Mouse (Mus musculus): ENCODE results near the gene Triobp. TPM values are rescaled to one million over a fixed set of nuclear protein-coding genes. Genes with fewer than 3 reads are reported as not detected.
A peak's percentile ranks its signal among the peaks of the same experiment; 100 is the strongest.

Triobp gene
- total RNA-seq, 1 experiment, result 30.6 TPM

DNA sequence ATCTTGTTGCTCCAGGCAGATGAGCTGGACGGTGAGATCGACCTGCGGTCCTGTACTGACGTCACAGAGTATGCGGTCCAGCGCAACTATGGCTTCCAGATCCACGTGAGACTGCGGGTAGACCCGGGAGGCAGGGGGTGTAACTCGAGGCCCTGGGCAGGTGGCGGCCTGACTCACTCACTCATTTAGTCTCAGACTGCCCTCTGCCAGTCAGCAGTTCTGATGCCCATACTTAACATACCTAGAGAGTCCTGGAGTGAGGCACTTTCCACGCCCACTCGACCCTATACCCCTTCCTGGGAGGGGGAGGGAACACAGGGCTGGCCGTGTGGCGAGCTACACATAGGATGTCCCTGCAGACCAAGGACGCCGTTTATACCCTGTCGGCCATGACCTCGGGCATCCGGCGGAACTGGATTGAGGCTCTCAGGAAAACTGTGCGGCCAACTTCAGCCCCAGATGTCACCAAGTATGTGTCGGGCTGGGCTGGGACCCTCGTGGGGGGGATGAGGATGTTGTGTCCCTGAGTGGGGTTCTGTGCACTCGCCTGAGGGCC lies 43.5 kb downstream of the Triobp start:
- no peak overlapping the region for H3K9ac ChIP-seq (ENCODE audit: insufficient read depth, low read depth, low read length, poor library complexity, severe bottlenecking)
- TF ChIP-seq HCFC1 (IDR thresholded peaks at IDR 0.05; ENCODE audit: borderline replicate concordance, insufficient read depth, low read length), result no peak
- no peak for TF ChIP-seq ZC3H11A (IDR thresholded peaks at IDR 0.05; ENCODE audit: borderline replicate concordance, low read depth, low read length)
- TF ChIP-seq MAFK (IDR thresholded peaks at IDR 0.05; ENCODE audit: insufficient read depth, low read depth, low read length), result no peak
- no peak for TF ChIP-seq CHD2 (IDR thresholded peaks at IDR 0.05; ENCODE audit: low read depth, low read length)
- no peak for TF ChIP-seq ZNF384 (IDR thresholded peaks at IDR 0.05; ENCODE audit: low read depth, low read length)
- no peak overlapping the region for H3K4me3 ChIP-seq (ENCODE audit: insufficient read depth in 1 of 2, low read depth in 1 of 2, low read length in 2 of 2, poor library complexity in 1 of 2, severe bottlenecking in 1 of 2)
- H3K9me3 ChIP-seq (ENCODE audit: control insufficient read depth, insufficient read depth, low read depth, low read length), result no peaks in the 10 kb centered on the region
- no peak overlapping the region for H3K27ac ChIP-seq (ENCODE audit: insufficient read depth, low read depth, low read length, poor library complexity, severe bottlenecking)
- peaks cover 0 to 4% of the 10 kb centered on the region in 2 experiments; a peak in 1 of 4 replicates for H3K4me1 ChIP-seq (ENCODE audit: control insufficient read depth in 2 of 2, insufficient read depth in 2 of 2, low read length in 2 of 2, poor library complexity in 1 of 2)
- no peak for DNase-seq (ENCODE audit: low read depth, low spot score)
- in situ Hi-C loops (cut with MboI; ENCODE audit: low sequenced_read_pairs in 2 of 2, unreplicated experiment in 2 of 2), result no loop called here
- peaks cover 21% of the 10 kb centered on the region for H3K36me3 ChIP-seq (ENCODE audit: control insufficient read depth, insufficient read depth, low read length, poor library complexity, severe bottlenecking)

DNA sequence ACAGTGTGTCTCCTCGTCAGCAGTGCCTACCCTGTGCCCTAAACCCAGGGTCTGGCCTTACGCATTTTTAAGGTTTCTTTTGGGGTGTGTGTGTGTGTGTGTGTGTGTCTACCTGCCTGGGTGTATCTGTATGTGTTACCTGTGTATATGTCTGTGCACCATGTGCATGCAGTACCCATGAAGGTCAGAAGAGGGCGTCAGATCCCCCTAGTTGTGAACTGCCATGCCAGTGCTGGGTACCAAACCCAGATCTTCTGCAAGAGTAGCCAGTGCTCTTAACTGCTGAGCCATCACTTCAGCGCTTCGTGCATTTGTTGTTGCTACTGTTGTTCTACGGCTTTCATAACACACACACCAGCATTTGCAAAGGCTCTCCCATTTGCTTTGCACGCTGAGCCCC lies 44.7 kb downstream of the Triobp start:
- Histone ChIP-seq H3K4me3 (ENCODE audit: insufficient read depth in 1 of 2, low read depth in 1 of 2, low read length in 2 of 2, poor library complexity in 1 of 2, severe bottlenecking in 1 of 2) (no peak overlapping the region), H3K36me3 (ENCODE audit: control insufficient read depth, insufficient read depth, low read length, poor library complexity, severe bottlenecking) (peaks cover 21% of the 10 kb centered on the region), H3K4me1 (ENCODE audit: control insufficient read depth in 2 of 2, insufficient read depth in 2 of 2, low read length in 2 of 2, poor library complexity in 1 of 2) (peaks cover 0 to 2% of the 10 kb centered on the region in 2 experiments; a peak in 1 of 4 replicates), H3K9me3 (ENCODE audit: control insufficient read depth, insufficient read depth, low read depth, low read length) (no peaks in the 10 kb centered on the region), H3K27ac (ENCODE audit: insufficient read depth, low read depth, low read length, poor library complexity, severe bottlenecking) (no peak overlapping the region), H3K9ac (ENCODE audit: insufficient read depth, low read depth, low read length, poor library complexity, severe bottlenecking) (no peak overlapping the region)
- DNase-seq (ENCODE audit: low read depth, low spot score), result no peak
- in situ Hi-C loops (cut with MboI; ENCODE audit: low sequenced_read_pairs in 2 of 2, unreplicated experiment in 2 of 2), result no loop called here
- no peak for TF ChIP-seq ZC3H11A (IDR thresholded peaks at IDR 0.05; ENCODE audit: borderline replicate concordance, low read depth, low read length)
- TF ChIP-seq ZNF384 (IDR thresholded peaks at IDR 0.05; ENCODE audit: low read depth, low read length), result no peak
- no peak for TF ChIP-seq HCFC1 (IDR thresholded peaks at IDR 0.05; ENCODE audit: borderline replicate concordance, insufficient read depth, low read length)
- TF ChIP-seq MAFK (IDR thresholded peaks at IDR 0.05; ENCODE audit: insufficient read depth, low read depth, low read length), result no peak
- TF ChIP-seq CHD2 (IDR thresholded peaks at IDR 0.05; ENCODE audit: low read depth, low read length), result no peak

- no peak for DNase-seq (ENCODE audit: low read depth, low spot score)
- Histone ChIP-seq H3K9ac (ENCODE audit: insufficient read depth, low read depth, low read length, poor library complexity, severe bottlenecking) (no peak overlapping the region), H3K36me3 (ENCODE audit: control insufficient read depth, insufficient read depth, low read length, poor library complexity, severe bottlenecking) (peaks cover 21% of the 10 kb centered on the region), H3K27ac (ENCODE audit: insufficient read depth, low read depth, low read length, poor library complexity, severe bottlenecking) (no peak overlapping the region), H3K4me1 (ENCODE audit: control insufficient read depth in 2 of 2, insufficient read depth in 2 of 2, low read length in 2 of 2, poor library complexity in 1 of 2) (peaks cover 0 to 3% of the 10 kb centered on the region in 2 experiments; a peak in 1 of 4 replicates), H3K4me3 (ENCODE audit: insufficient read depth in 1 of 2, low read depth in 1 of 2, low read length in 2 of 2, poor library complexity in 1 of 2, severe bottlenecking in 1 of 2) (peak overlapping the region; percentile 11 to 50), H3K9me3 (ENCODE audit: control insufficient read depth, insufficient read depth, low read depth, low read length) (no peaks in the 10 kb centered on the region)
- TF ChIP-seq MAFK (IDR thresholded peaks at IDR 0.05; ENCODE audit: insufficient read depth, low read depth, low read length) (no peak), ZNF384 (IDR thresholded peaks at IDR 0.05; ENCODE audit: low read depth, low read length) (no peak), ZC3H11A (IDR thresholded peaks at IDR 0.05; ENCODE audit: borderline replicate concordance, low read depth, low read length) (no peak), HCFC1 (IDR thresholded peaks at IDR 0.05; ENCODE audit: borderline replicate concordance, insufficient read depth, low read length) (no peak), CHD2 (IDR thresholded peaks at IDR 0.05; ENCODE audit: low read depth, low read length) (no peak)
- in situ Hi-C loops (cut with MboI; ENCODE audit: low sequenced_read_pairs in 2 of 2, unreplicated experiment in 2 of 2), result no loop called here
These were observed 45.4 kb downstream of the Triobp start for GRCm38 (mm10) chr15:78992925-78993324.

DNA sequence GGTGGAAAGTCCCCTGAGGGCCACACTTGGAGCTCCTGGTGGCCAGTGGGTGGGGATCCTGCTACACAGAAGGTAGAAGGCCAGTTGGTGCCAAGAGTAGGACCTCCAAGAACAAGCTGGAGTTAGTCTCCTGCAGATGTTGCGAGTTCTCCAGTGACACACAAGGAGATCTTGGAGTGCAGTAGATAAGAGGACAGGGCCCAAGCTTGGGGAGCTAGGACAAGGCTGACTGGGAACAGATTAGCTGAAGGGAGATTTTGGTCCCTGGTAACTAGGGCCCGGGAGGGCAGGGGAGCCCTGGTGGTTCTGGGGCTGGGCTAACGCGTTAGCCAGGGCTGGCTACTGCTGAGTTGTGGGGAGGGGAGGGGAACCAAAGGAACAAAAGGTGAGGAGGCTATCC lies 48.4 kb downstream of the Triobp start:
- H3K4me1 ChIP-seq (ENCODE audit: control insufficient read depth in 2 of 2, insufficient read depth in 2 of 2, low read length in 2 of 2, poor library complexity in 1 of 2), result peaks cover 0 to 5% of the 10 kb centered on the region in 2 experiments; a peak in 1 of 4 replicates
- no peaks in the 10 kb centered on the region for H3K9me3 ChIP-seq (ENCODE audit: control insufficient read depth, insufficient read depth, low read depth, low read length)
- DNase-seq (ENCODE audit: low read depth, low spot score), result no peak
- H3K4me3 ChIP-seq (ENCODE audit: insufficient read depth in 1 of 2, low read depth in 1 of 2, low read length in 2 of 2, poor library complexity in 1 of 2, severe bottlenecking in 1 of 2), result no peak overlapping the region
- H3K36me3 ChIP-seq (ENCODE audit: control insufficient read depth, insufficient read depth, low read length, poor library complexity, severe bottlenecking), result peaks cover 25% of the 10 kb centered on the region
- no peak overlapping the region for H3K27ac ChIP-seq (ENCODE audit: insufficient read depth, low read depth, low read length, poor library complexity, severe bottlenecking)
- TF ChIP-seq CHD2 (IDR thresholded peaks at IDR 0.05; ENCODE audit: low read depth, low read length), result no peak
- TF ChIP-seq HCFC1 (IDR thresholded peaks at IDR 0.05; ENCODE audit: borderline replicate concordance, insufficient read depth, low read length), result no peak
- no peak for TF ChIP-seq ZNF384 (IDR thresholded peaks at IDR 0.05; ENCODE audit: low read depth, low read length)
- no peak for TF ChIP-seq MAFK (IDR thresholded peaks at IDR 0.05; ENCODE audit: insufficient read depth, low read depth, low read length)
- TF ChIP-seq ZC3H11A (IDR thresholded peaks at IDR 0.05; ENCODE audit: borderline replicate concordance, low read depth, low read length), result no peak
- in situ Hi-C loops (cut with MboI; ENCODE audit: low sequenced_read_pairs in 2 of 2, unreplicated experiment in 2 of 2), result no loop called here
- H3K9ac ChIP-seq (ENCODE audit: insufficient read depth, low read depth, low read length, poor library complexity, severe bottlenecking), result no peak overlapping the region

Data from ES-E14 (cell line).